Mouse (Mus musculus): ENCODE measurements around the gene Ear10.
"Not testable (repeated sequence)": the region's sequence is repeated elsewhere in the genome, so short reads cannot be mapped to it uniquely, and the experiment has no call there.

DNA sequence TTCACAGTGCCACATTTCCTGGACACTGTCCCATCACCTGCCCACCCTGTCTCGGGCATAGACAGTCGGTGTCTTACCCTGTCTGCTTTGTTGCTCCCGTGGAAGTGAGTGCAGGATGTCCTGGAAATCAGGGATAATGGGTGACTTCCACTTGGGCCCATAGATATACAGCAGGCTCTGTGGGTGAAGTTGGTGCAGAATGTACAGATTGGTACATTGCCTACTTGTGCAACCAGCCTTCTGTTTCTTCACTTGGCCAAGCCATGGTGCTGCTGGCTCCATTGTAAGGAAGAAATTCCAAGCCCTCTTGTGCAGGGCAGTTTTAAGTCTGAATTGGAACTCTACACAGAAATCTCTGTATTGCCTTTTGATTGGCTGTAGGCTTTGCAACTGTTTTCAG is at the start of gene Ear10:
- TF ChIP-seq TCF3 (IDR thresholded peaks at IDR 0.05; ENCODE audit: insufficient read length, low read depth); MAX (IDR thresholded peaks at IDR 0.05; ENCODE audit: low read depth); POLR2A (IDR thresholded peaks at IDR 0.05; ENCODE audit: insufficient read length, low read depth); CEBPB (IDR thresholded peaks at IDR 0.05; ENCODE audit: insufficient read depth, poor library complexity, severe bottlenecking); POLR2AphosphoS2 (IDR thresholded peaks at IDR 0.05; ENCODE audit: insufficient read length, low read depth): not testable (repeated sequence)
